Mouse (Mus musculus) midbrain, embryonic 12.5 days (tissue): ENCODE data around the gene Mcpt1. TPM values are rescaled to one million over a fixed set of nuclear protein-coding genes. Genes with fewer than 3 reads are reported as not detected.

Source experiments
- polyA plus RNA-seq: library from polyadenylated mRNA; unstranded; fragments of >200 nt; fragmentation: Nextera tagmentation; extraction: Ambion mirVana; gene quantifications from 2 replicates; pipeline ENCODE4 v1.2.1, GENCODE M21; 2016

Mcpt1 gene
- polyA plus RNA-seq, 1 experiment from 2014 or later = not detected

Other genes starting within 250 kb of the Mcpt1 start
- gene Adcy4, start 233.9 kb upstream of the Mcpt1 start, polyA plus RNA-seq = 6.6 and 7.9 TPM in 2 replicates
- 5.3 and 8.3 TPM in 2 replicates for gene Ripk3, start 229.1 kb upstream of the Mcpt1 start, polyA plus RNA-seq
- gene Nfatc4, start 194.8 kb upstream of the Mcpt1 start, polyA plus RNA-seq = 20.2 and 24.0 TPM in 2 replicates
- gene Nynrin, start 164.0 kb upstream of the Mcpt1 start, polyA plus RNA-seq = 27.6 and 28.0 TPM in 2 replicates
- 0.12 and 0.15 TPM in 2 replicates for gene Cbln3, start 133.6 kb upstream of the Mcpt1 start, polyA plus RNA-seq
- gene Khnyn, start 133.0 kb upstream of the Mcpt1 start, polyA plus RNA-seq = 21.5 and 22.4 TPM in 2 replicates
- gene Sdr39u1, start 117.7 kb upstream of the Mcpt1 start, polyA plus RNA-seq = 41.3 and 44.6 TPM in 2 replicates
- not detected in 2 replicates for gene Cma1, start 73.3 kb upstream of the Mcpt1 start, polyA plus RNA-seq
- not detected in 2 replicates for gene Cma2, start 67.0 kb upstream of the Mcpt1 start, polyA plus RNA-seq
- not detected in 2 replicates for gene Mcpt9, start 12.5 kb downstream of the Mcpt1 start, polyA plus RNA-seq
- gene Mcpt2, start 24.1 kb downstream of the Mcpt1 start, polyA plus RNA-seq = not detected in 2 replicates
- gene Mcpt4, start 44.3 kb downstream of the Mcpt1 start, polyA plus RNA-seq = not detected in 2 replicates
- gene Mcpt8, start 67.3 kb downstream of the Mcpt1 start, polyA plus RNA-seq = not detected in 2 replicates
- gene Ctsg, start 84.6 kb downstream of the Mcpt1 start, polyA plus RNA-seq = not detected in 2 replicates
- not detected in 2 replicates for gene Gzme, start 102.7 kb downstream of the Mcpt1 start, polyA plus RNA-seq
- gene Gzmd, start 114.6 kb downstream of the Mcpt1 start, polyA plus RNA-seq = not detected in 2 replicates
- not detected in 2 replicates for gene Gzmg, start 141.6 kb downstream of the Mcpt1 start, polyA plus RNA-seq
- not detected in 2 replicates for gene Gzmn, start 156.6 kb downstream of the Mcpt1 start, polyA plus RNA-seq
- not detected in 2 replicates for gene Gzmf, start 193.4 kb downstream of the Mcpt1 start, polyA plus RNA-seq
- gene Gzmc, start 216.7 kb downstream of the Mcpt1 start, polyA plus RNA-seq = 0.20 TPM in 1 of 2 replicates, not detected in the other
- not detected in 2 replicates for gene Gzmb, start 244.3 kb downstream of the Mcpt1 start, polyA plus RNA-seq